Mouse (Mus musculus): ENCODE results near the gene Mylk2.

Gene Mylk2

GRCm38 (mm10) chr2:152911031-152911430 is at the start of gene Mylk2:
Gene Mylk2, plus strand, starts transcription at chr2:152911352.
- no peak for DNase-seq (ENCODE audit: low spot score in 2 of 2)

GRCm38 (mm10) chr2:152861891-152862290 is 49.3 kb upstream of the Mylk2 start:
- DNase-seq (ENCODE audit: low spot score in 2 of 2), result no peak

DNA sequence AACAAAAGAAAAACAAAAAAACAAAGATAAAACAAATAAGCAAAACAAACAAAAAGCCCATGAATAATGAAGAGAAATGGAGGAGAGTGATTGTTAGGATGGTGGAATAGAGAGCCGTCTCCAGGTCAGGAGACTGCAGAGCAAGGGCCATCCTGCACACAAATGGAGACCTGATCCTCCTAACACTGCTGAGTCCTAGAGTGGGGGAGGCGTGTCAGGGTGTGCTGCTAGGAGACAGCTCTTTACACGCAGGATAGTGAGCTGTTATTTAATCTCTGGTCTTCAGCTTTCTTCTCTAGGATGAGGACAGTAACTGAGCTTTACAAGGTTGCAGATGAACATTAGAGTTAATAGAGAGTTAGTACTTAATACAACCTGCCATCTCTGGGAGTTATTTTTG is 48.5 kb upstream of the Mylk2 start:
- DNase-seq (ENCODE audit: low spot score in 2 of 2), result no peak

GRCm38 (mm10) chr2:152863346-152863745 is 47.8 kb upstream of the Mylk2 start:
- no peak for DNase-seq (ENCODE audit: low spot score in 2 of 2)

DNA sequence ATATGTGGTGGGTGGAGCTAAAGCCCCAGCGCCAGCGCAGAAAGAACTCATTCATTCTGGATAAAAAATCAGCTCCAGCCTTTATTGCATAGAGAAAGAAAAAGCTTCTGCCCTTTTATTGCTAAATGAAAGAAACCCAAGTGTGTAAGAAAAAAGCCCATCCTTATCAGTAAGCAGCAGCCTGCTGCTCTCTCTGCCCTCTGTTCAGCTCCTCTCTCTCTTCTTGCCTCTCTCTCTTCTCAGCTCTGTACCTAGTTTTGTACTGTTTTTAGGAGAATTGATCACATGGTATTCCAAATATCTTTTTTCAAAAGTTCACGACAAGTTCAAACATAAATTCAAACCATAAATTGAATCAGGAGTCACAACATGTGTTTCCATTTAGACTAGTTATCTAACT is 32.9 kb upstream of the Mylk2 start:
- no peak for DNase-seq (ENCODE audit: low spot score in 2 of 2)

DNA sequence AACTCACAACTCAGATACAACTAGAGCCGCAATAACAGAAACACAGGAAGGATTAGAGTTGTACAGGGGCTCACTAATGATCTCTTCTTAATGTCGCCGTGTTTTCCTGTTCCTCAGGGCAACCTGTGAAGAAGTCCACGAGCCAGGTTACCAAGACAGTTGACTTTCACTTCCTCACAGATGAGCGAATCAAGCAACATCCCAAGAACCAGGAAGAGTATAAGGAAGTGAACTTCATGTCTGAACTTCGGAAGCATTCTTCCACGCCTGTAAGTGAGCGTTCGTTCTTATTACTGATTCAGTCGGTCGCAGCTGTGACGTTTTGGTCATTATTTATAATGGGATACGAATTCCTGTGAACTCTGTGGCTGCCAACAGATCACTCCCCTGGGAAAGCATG is 30.3 kb upstream of the Mylk2 start:
- DNase-seq (ENCODE audit: low spot score in 2 of 2), result no peak

DNA sequence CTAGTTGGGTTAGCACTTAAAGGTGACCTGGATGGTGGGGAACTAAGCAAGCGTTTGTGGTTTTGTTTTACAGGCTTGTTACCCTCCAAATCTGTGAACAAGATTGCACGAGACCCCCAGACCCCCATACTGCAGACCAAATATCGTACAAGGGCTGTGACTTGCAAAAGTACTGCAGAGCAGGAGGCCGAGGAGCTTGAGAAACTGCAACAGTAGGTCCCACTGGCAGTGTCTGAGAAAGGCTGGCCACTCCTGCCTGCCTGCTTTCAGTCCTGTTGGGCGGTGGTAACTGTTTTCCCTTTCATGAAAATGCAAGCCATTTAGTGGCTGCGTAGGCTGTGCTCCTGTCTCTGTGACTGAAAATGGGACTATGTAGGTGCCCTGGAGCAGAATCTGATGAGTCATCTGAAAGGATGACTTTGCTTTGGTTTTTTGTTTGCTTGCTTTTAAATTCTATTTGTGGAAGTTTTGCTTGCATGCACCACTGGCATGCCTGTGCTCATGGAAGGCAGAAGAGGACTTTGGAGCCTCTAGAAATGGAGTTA is 27.0 kb upstream of the Mylk2 start:
- no peak for DNase-seq (ENCODE audit: low spot score in 2 of 2)

DNA sequence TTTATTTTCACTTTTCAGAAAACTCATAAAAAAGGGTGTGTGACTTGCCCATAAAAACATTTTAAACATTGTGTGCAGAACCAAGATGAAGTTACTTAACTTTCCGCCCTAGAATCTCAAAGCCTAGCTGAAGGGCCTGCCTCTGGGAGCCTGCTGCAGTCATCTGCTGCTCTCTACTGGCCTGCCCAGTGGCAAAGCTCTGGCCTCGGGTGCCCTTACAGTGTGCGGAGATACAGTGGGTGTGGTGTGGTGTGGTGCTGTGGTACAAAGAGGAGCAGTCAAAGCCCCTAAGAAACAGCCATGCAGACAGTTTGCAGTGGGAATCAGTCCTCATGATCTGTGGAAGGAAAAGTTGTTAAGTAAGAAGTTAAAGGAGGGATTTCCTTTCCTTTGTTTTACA is 23.9 kb upstream of the Mylk2 start:
- DNase-seq (ENCODE audit: low spot score in 2 of 2), result no peak

DNA sequence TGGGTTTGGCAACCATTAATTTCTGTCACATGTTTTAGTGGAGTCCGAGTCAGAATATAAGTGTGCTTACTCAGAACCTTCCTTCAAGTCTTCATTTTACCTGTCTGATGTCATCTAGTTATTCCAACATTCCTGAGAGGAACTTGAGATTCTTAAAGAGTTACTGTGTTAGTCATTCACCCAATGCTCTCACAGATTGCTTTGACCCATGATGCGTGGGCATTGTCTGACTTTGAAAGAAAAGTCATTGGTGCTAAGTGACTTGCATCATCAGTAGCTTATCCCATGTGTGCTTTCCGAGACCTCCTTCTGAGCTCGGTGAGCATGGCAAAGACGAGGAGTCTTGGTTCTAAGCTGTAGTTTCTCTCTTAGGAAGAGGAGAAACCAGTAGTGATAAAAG is 22.4 kb upstream of the Mylk2 start:
- no peak for DNase-seq (ENCODE audit: low spot score in 2 of 2)

- no peak for DNase-seq (ENCODE audit: low spot score in 2 of 2)
Measured at GRCm38 (mm10) chr2:152895834-152896233, 15.3 kb upstream of the Mylk2 start.

DNA sequence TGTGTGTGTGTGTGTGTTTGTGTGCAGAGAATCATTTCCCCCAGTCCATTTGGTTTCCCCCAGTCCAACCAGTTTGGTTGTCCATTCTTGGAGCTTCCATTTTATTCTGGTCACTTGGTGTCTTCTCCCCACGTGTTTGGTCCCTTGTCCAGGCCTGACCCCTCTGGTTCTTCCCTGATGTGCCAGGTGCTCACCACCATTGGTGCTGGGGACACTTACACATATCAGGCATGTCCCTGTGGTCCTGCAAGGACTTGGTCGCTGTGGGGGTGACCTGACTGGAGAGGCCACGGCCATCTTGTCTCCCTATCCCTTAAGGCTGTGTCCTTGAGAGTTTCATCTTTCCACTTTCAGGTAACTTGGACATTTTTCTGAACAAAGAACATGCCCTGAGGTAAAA is 14.2 kb upstream of the Mylk2 start:
- DNase-seq (ENCODE audit: low spot score in 2 of 2), result no peak

- no peak for DNase-seq (ENCODE audit: low spot score in 2 of 2)
Measured at GRCm38 (mm10) chr2:152899011-152899410, 12.1 kb upstream of the Mylk2 start.

- DNase-seq (ENCODE audit: low spot score in 2 of 2), result no peak
Measured at GRCm38 (mm10) chr2:152901296-152901695, 9.9 kb upstream of the Mylk2 start.

GRCm38 (mm10) chr2:152902658-152903057 is 8.5 kb upstream of the Mylk2 start:
- no peak for DNase-seq (ENCODE audit: low spot score in 2 of 2)

DNA sequence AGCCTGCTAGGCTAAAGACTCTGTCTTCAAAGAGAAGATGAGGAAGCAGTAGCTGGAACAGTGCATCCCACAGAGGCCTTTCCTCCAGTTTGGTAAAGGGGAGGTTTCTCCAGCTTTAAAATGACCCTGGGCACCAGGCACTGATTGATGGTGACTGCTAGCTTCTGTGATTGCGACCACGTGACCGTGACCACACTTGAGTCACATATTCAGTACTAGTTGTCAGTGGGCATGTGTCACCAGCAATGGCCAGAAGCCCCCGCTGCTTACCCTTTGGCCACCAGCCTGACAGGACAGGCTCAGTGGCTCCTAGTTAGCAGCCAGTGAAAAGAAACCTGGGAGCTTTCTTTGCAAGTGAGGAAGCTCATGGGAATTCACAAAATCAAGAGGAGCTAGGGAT is 7.6 kb upstream of the Mylk2 start:
- DNase-seq (ENCODE audit: low spot score in 2 of 2), result no peak

DNA sequence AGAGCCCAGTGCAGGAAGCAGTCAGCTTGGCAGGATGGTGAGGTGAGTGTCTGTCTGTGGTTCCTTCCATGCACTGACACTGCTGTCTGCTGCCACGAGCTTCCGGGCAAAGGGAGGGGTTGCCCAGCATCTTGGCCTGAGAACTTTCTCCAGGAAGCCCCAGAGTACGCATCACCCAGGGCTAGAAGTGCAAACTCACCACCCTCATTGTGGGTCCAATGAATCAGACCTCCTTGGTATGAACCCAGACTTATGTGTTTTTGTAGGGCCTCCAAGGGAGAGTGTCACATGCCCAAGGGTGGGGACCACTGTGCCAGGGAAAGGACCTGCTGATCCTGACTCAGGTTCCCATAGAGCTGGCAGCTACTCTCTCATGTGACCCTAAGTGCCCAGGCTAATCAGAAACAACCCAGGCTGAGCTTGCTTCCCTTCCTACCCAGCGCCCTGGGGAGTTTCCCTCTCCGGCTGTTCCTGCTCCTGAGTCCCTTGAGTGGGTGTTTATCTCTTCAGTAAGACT is 7.0 kb upstream of the Mylk2 start:
- DNase-seq (ENCODE audit: low spot score in 2 of 2), result no peak

GRCm38 (mm10) chr2:152905036-152905829 is 5.9 kb upstream of the Mylk2 start:
- no peak for DNase-seq (ENCODE audit: low spot score in 2 of 2)

- DNase-seq (ENCODE audit: low spot score in 2 of 2), result no peak
Measured at GRCm38 (mm10) chr2:152906274-152907037, 4.7 kb upstream of the Mylk2 start.

GRCm38 (mm10) chr2:152907114-152907943 is 3.8 kb upstream of the Mylk2 start:
- peak; percentile 47 to 53 for DNase-seq (ENCODE audit: low spot score in 2 of 2)

DNA sequence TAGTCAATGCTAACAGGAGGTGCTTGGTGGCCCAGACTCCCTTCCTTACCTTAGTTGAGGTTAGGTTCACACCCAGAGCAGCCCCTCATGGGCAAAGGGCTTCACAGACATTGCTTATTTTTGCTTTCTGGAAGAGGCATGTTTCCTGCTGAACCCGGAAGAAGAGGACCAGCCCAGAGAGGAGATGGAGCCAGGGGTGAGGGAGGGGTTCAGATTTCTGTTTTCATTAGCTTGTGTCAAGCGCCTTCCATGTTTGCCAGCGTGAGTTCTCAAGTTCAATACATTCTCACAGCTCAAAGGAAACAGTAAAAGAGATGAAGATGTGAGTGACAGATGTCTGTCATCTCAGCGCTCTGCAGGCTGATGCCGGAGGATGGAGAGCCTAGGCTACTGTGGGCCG is 1.3 kb upstream of the Mylk2 start:
- no peak for DNase-seq (ENCODE audit: low spot score in 2 of 2)

- no peak for DNase-seq (ENCODE audit: low spot score in 2 of 2)
Measured at GRCm38 (mm10) chr2:152911432-152911831, 280 bp downstream of the Mylk2 start.

GRCm38 (mm10) chr2:152913471-152913870 is 2.3 kb downstream of the Mylk2 start:
- no peak for DNase-seq (ENCODE audit: low spot score in 2 of 2)

Measured in right cerebral cortex, postnatal 10 days (tissue).